Mouse (Mus musculus) heart, embryonic 16.5 days (tissue): ENCODE results near the gene Hlf. TPM values are rescaled to one million over a fixed set of nuclear protein-coding genes. Genes with fewer than 3 reads are reported as not detected.

Experiments used
- ATAC-seq: fragments of 200-750 bp; cut with Nextera tagmentation; replicated peaks from 2 replicates; pipeline ENCODE4 v1.8.0; 2017; ENCODE audit warnings: moderate number of reproducible peaks; ENCODE audit not compliant: insufficient read depth, low FRiP score; ENCODE audit errors: extremely low read depth
- H3K27ac ChIP-seq: fragments of 300-500 bp; sonication (generic); 2 replicates; pipeline ENCODE4 v1.5.1; 2014; ENCODE audit warnings: mild to moderate bottlenecking, low read length, control low read depth, moderate library complexity
- H3K27me3 ChIP-seq: fragments of 300-500 bp; sonication (generic); 2 replicates; pipeline ENCODE4 v1.6.1; 2014; ENCODE audit warnings: low read length, mixed read lengths; ENCODE audit not compliant: control insufficient read depth, insufficient read depth
- H3K36me3 ChIP-seq: fragments of 300-500 bp; sonication (generic); 2 replicates; pipeline ENCODE4 v1.6.1; 2014; ENCODE audit not compliant: control insufficient read depth, insufficient read depth
- H3K4me1 ChIP-seq: fragments of 300-500 bp; sonication (generic); 2 replicates; pipeline ENCODE4 v1.6.1; 2014; ENCODE audit warnings: low read length, mixed read lengths; ENCODE audit not compliant: control insufficient read depth, insufficient read depth
- H3K4me2 ChIP-seq: fragments of 300-500 bp; sonication (generic); 2 replicates; pipeline ENCODE4 v1.6.1; 2014; ENCODE audit warnings: low read depth, mild to moderate bottlenecking, control low read depth, low read length
- H3K4me3 ChIP-seq: fragments of 300-500 bp; sonication (generic); 2 replicates; pipeline ENCODE4 v1.5.1; 2014; ENCODE audit warnings: mild to moderate bottlenecking, control low read depth, low read length
- H3K9ac ChIP-seq: fragments of 300-500 bp; sonication (generic); 2 replicates; pipeline ENCODE4 v1.6.1; 2014; ENCODE audit warnings: low read length, control low read depth
- H3K9me3 ChIP-seq: fragments of 300-500 bp; sonication (generic); replicated peaks from 2 replicates; pipeline ENCODE4 v1.6.1; 2016; ENCODE audit warnings: low read length; ENCODE audit not compliant: control insufficient read depth
- WGBS: fragments of 180-500 bp; shearing (Covaris S2); extraction: QIAGEN DNeasy Blood & Tissue Kit; methylation state at CpG from one replicate; pipeline ENCODE4 v1.1.7; 2014; 5-methylcytosine and 5-hydroxymethylcytosine counted together
- polyA plus RNA-seq: library from polyadenylated mRNA; unstranded; fragments of >200 nt; fragmentation: Nextera tagmentation; extraction: Ambion mirVana; gene quantifications from 2 replicates; pipeline ENCODE4 v1.2.1, GENCODE M21; 2015

Gene Hlf
- polyA plus RNA-seq, 1 experiment from 2014 or later = 5.3 TPM

- Histone ChIP-seq H3K27ac (no peak overlapping the region), H3K4me1 (peaks cover 29% of the 10 kb centered on the region), H3K4me3 (no peak overlapping the region), H3K27me3 (no peaks in the 10 kb centered on the region), H3K9ac (no peak overlapping the region), H3K4me2 (no peak overlapping the region), H3K36me3 (no peaks in the 10 kb centered on the region), H3K9me3 (no peaks in the 10 kb centered on the region)
- no peak for ATAC-seq
- WGBS = 85% methylated on average over 7 of the region's 7 CpGs
Observed at GRCm38 (mm10) chr11:90352696-90353095, 38.0 kb downstream of the Hlf start.

- 53% methylated on average over 4 of the region's 4 CpGs for WGBS
- H3K27ac ChIP-seq = no peak overlapping the region
Observed at GRCm38 (mm10) chr11:90350153-90350512, 40.6 kb downstream of the Hlf start.

GRCm38 (mm10) chr11:90349486-90350152 lies 41.1 kb downstream of the Hlf start:
- no peak overlapping the region for H3K27ac ChIP-seq
- no peak for ATAC-seq
- H3K4me2 ChIP-seq = no peak overlapping the region
- peaks cover 2% of the 10 kb centered on the region; the same call in 1 of the 2 replicates for H3K9me3 ChIP-seq
- no peak overlapping the region for H3K9ac ChIP-seq
- WGBS = 81% methylated on average over 6 of the region's 6 CpGs
- H3K4me1 ChIP-seq = no peaks in the 10 kb centered on the region; the same call in none of the 2 replicates
- H3K4me3 ChIP-seq = no peak overlapping the region
- H3K27me3 ChIP-seq = no peaks in the 10 kb centered on the region
- H3K36me3 ChIP-seq = no peaks in the 10 kb centered on the region

More at GRCm38 (mm10) chr11:90350153-90350512, 40.6 kb downstream of the Hlf start:
- Histone ChIP-seq H3K27me3 (no peaks in the 10 kb centered on the region), H3K36me3 (no peaks in the 10 kb centered on the region), H3K9ac (no peak overlapping the region), H3K9me3 (peaks cover 2% of the 10 kb centered on the region; the same call in 1 of the 2 replicates), H3K4me3 (no peak overlapping the region), H3K4me1 (peaks cover 5% of the 10 kb centered on the region), H3K4me2 (no peak overlapping the region)
- no peak for ATAC-seq

- Histone ChIP-seq H3K4me1 (no peaks in the 10 kb centered on the region; the same call in 1 of the 2 replicates), H3K27me3 (no peaks in the 10 kb centered on the region), H3K9me3 (peaks cover 2% of the 10 kb centered on the region; the same call in 1 of the 2 replicates), H3K36me3 (0 out of 2 replicates have a peak, but pooled peaks cover 4% of the 10 kb centered on the region), H3K4me2 (no peak overlapping the region), H3K4me3 (no peak overlapping the region), H3K27ac (no peak overlapping the region), H3K9ac (no peak overlapping the region)
- no peak for ATAC-seq
- WGBS = 64% methylated on average over 13 of the region's 13 CpGs
Observed at GRCm38 (mm10) chr11:90347667-90348459, 42.8 kb downstream of the Hlf start.

GRCm38 (mm10) chr11:90345746-90346145 lies 44.9 kb downstream of the Hlf start:
- Histone ChIP-seq H3K27me3 (no peaks in the 10 kb centered on the region), H3K9ac (no peak overlapping the region), H3K36me3 (peaks cover 5% of the 10 kb centered on the region; the same call in 1 of the 2 replicates), H3K4me2 (no peak overlapping the region), H3K4me3 (no peak overlapping the region), H3K4me1 (no peaks in the 10 kb centered on the region; the same call in 1 of the 2 replicates), H3K27ac (no peak overlapping the region), H3K9me3 (peaks cover 2% of the 10 kb centered on the region; the same call in 1 of the 2 replicates)
- WGBS = 93% methylated on average over 11 of the region's 11 CpGs
- no peak for ATAC-seq

- Histone ChIP-seq H3K9me3 (peaks cover 2% of the 10 kb centered on the region; the same call in 1 of the 2 replicates), H3K4me1 (no peaks in the 10 kb centered on the region; the same call in 1 of the 2 replicates), H3K27me3 (no peaks in the 10 kb centered on the region), H3K36me3 (peaks cover 7% of the 10 kb centered on the region), H3K27ac (no peak overlapping the region), H3K4me3 (no peak overlapping the region), H3K4me2 (no peak overlapping the region), H3K9ac (no peak overlapping the region)
- ATAC-seq = no peak
- WGBS = 90% methylated on average over 5 of the region's 5 CpGs
Observed at GRCm38 (mm10) chr11:90342858-90343257, 47.8 kb downstream of the Hlf start.

- H3K27ac ChIP-seq = no peak overlapping the region
- H3K4me2 ChIP-seq = no peak overlapping the region
- H3K36me3 ChIP-seq = peaks cover 7% of the 10 kb centered on the region
- no peak overlapping the region for H3K9ac ChIP-seq
- no peaks in the 10 kb centered on the region for H3K4me1 ChIP-seq
- no peak for ATAC-seq
- peaks cover 2% of the 10 kb centered on the region; the same call in 1 of the 2 replicates for H3K9me3 ChIP-seq
- 77% methylated on average over 5 of the region's 5 CpGs for WGBS
- no peaks in the 10 kb centered on the region for H3K27me3 ChIP-seq
- no peak overlapping the region for H3K4me3 ChIP-seq
Observed at GRCm38 (mm10) chr11:90342267-90342666, 48.4 kb downstream of the Hlf start.

GRCm38 (mm10) chr11:90340836-90341235 lies 49.9 kb downstream of the Hlf start:
- H3K4me3 ChIP-seq = no peak overlapping the region
- H3K27me3 ChIP-seq = no peaks in the 10 kb centered on the region
- H3K4me1 ChIP-seq = no peaks in the 10 kb centered on the region
- no peak overlapping the region for H3K27ac ChIP-seq
- no peak for ATAC-seq
- H3K9ac ChIP-seq = no peak overlapping the region
- peaks cover 7% of the 10 kb centered on the region for H3K36me3 ChIP-seq
- H3K4me2 ChIP-seq = no peak overlapping the region
- H3K9me3 ChIP-seq = no peaks in the 10 kb centered on the region
- WGBS = 93% methylated on average over 13 of the region's 13 CpGs

GRCm38 (mm10) chr11:90334816-90335215 lies 55.9 kb downstream of the Hlf start:
- Histone ChIP-seq H3K27ac (no peak overlapping the region), H3K36me3 (no peaks in the 10 kb centered on the region), H3K4me2 (no peak overlapping the region), H3K9me3 (no peaks in the 10 kb centered on the region), H3K4me3 (no peak overlapping the region), H3K9ac (no peak overlapping the region), H3K4me1 (no peaks in the 10 kb centered on the region), H3K27me3 (no peaks in the 10 kb centered on the region)
- 46% methylated on average over 1 of the region's 1 CpGs for WGBS
- no peak for ATAC-seq
